Mouse (Mus musculus): ENCODE measurements around the gene Susd1.

Gene Susd1

DNA sequence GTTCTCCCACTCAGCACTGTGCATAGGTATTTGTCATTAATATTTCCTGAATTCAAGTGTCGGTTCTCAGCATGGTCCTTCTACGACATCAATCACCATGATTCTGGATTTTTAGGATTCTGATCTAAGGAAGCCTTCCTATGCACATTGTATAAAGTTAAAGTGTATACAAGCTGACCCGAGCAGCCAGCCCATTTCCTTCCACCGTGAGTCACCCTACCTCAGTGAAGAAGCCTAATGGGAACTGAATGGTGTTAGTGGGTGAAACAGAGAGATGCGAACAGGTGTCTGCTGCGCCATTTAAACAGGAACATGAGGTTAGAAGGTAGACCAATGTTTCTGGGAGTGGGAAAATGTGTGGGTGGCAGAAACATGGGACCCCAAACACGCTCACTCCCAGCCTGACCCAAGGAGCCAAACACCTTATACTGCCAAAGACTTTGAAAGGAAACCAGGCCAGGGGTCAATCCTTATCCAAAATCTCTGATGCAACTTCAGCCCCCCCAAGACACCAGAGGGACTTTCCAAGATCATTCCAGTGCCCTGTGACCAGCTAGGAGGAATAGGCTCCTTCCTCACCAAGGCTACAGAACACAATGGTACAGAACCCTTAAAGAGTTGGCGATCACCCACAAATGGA is 99.4 kb downstream of the Susd1 start:
- DNase-seq (ENCODE audit: low spot score), result no peak

DNA sequence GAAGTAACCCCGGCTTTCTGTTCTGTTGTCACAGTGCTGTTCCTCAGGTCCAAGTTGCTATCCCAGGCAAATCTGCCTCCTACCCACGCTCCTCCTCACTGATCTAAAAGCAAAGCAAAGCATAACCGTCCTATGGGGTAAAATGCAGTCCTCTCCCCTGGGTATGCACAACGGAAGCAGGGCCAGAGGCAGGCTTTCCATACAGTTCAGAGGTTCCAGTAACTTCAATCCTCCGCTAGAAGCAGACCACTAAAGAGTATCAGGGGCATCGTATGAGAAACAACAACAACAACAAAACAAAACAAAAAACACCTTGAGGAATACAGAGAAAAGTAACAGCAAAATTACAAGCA is 100.9 kb downstream of the Susd1 start:
- DNase-seq (ENCODE audit: low spot score), result no peak

DNA sequence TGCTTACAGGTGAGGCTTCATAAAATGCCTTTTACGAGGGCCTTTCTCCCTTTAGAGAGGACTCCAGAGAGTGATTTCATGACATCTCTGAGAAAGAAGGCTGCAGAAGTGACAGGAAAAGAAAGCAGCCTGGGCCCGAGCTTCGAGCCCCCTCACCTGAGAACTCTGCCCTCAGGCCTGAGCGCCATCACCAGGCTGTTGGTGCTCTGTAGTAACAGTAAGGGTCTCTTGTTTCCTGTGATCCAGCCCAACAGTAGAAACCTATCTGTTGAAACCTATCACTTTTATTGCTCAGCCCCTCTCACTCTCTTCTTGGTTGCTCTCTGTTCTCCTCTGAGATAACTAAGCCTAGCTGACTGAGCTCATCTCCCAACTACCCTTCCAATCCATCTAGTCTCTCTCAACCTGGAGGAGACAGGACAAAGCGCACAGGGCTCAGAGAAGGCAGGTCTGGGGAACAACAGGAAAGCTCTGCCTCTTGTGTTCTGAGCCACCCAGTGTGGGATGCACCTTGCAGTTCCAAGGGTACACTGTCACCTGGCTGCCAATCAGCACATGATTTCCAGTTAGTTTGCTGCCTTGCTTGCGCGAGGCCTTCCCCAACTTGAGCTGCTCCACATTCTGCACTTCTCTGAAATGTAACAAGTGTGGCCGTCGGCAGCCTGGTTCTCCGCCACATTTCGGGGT is 101.4 kb downstream of the Susd1 start:
- no peak for DNase-seq (ENCODE audit: low spot score)

GRCm38 (mm10) chr4:59336439-59336809 is 102.0 kb downstream of the Susd1 start:
- DNase-seq (ENCODE audit: low spot score), result no peak

DNA sequence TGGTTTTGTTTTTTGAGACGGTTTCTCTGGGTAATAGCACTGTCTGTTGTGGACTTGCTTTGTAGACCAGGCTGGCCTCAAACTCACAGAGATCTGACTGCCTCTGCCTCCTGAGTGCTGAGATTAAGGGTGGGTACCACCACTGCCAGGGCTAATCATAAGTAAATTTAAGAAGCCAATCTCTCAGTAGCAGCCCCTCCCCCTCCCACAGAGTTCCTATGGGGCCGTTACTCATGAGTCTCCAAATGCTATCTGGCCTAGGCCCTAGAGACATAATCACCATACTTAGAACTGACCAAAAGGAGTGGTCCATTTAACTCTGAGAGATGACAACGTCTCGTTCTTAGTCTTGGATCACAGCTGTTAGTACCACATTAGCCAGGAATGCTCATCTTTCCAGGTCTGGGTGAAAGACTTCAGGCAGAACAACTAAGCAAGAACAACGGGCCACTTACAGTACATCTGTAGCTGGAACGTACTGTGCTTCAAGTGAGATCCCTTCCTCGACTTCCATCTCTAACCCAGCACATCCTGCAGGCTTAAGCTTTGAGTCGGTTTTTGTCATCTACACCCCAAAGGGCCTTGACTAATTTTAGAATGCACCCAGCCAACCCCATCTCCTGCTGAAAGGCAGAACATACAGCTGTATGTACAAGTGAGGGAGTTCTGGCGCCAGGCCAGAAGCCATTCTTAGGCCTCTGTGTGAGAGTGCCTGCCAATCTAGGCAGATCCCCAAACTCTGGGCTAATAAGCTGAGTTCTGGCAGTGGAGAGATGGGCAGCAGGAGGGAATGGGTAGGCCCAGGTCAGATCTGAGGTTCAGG is 102.6 kb downstream of the Susd1 start:
- no peak for DNase-seq (ENCODE audit: low spot score)

GRCm38 (mm10) chr4:59335101-59335500 is 103.3 kb downstream of the Susd1 start:
- DNase-seq (ENCODE audit: low spot score), result no peak

DNA sequence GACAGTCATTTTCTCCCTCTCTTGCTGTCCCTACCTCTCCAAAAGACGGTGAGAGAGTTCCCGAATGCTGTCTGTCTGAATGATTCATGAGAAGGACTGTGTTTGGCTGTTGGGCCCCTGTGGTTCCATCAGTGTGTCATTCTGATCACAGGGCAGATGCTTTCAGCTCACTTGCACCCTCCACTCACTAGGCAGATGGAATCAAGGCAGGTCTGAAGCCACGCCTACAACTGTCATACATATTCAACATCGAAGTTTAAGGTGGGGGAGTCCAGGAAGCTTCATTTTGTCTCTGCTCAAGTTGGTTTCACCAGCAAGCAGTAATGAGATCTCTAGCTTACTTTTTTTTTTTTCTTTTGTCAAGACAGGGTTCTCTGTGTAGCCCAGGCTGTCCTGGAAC is 104.2 kb downstream of the Susd1 start:
- DNase-seq (ENCODE audit: low spot score), result no peak

- DNase-seq (ENCODE audit: low spot score), result no peak
Observed at GRCm38 (mm10) chr4:59333424-59333895, 105.0 kb downstream of the Susd1 start.

DNA sequence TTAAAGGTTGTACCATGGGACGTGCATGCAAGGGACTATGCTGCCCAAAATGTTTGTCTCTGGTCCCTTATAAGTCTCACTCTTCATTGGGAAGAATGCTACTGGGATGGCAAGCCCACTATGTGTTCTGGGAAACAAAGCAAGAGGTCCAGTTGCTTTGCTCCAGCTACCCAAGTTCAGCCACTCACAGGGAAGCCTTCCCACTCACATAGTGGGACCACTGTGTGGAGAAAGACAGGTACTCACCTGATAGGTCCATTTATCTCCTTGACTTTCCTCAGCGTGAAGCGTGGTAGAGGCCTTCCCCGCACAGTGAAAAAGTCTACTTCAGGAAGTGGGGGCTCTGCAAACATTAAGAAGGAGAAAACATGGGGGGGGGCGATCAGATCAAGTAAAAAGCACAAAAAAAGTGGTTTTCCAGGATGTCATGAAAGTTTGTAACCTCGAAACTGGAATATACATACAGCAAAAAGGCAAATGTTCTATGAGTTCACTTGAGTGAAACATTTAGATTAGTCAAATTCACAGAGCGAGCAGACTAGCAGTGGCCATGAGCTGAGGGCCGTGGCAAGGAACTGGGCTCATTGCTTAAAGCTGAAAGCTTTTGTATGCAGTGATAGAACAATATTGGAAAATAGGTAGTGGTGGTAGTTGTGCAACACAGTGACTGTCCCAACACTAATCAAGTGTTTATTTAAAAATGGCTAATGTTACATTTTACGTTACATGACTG is 105.6 kb downstream of the Susd1 start:
- no peak for DNase-seq (ENCODE audit: low spot score)

- peak; percentile 31 for DNase-seq (ENCODE audit: low spot score)
Observed at GRCm38 (mm10) chr4:59332089-59332488, 106.3 kb downstream of the Susd1 start.

DNA sequence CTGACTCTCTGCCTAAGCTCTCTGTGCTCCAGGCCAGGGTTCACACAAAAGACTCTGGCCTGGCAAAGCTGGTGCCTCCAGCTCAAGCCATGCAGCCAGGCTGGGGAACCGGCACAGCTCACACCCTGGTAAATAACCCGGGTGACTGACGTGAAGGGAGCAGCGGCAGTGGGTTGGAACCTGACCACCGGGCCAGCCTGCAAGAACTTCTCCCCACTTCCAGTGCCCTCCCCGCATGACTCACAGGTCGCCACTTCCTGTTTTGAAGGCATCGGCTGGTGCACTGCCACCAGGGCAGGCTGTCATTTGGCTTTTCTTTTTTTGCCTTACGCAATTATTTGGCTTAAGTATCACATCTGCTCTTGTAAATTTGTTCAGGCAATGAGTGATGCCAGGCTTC is 106.8 kb downstream of the Susd1 start:
- peak; percentile 35 for DNase-seq (ENCODE audit: low spot score)

GRCm38 (mm10) chr4:59330961-59331604 is 107.3 kb downstream of the Susd1 start:
- DNase-seq (ENCODE audit: low spot score), result no peak

- DNase-seq (ENCODE audit: low spot score), result peak; percentile 31
Observed at GRCm38 (mm10) chr4:59329461-59330304, 108.8 kb downstream of the Susd1 start.

DNA sequence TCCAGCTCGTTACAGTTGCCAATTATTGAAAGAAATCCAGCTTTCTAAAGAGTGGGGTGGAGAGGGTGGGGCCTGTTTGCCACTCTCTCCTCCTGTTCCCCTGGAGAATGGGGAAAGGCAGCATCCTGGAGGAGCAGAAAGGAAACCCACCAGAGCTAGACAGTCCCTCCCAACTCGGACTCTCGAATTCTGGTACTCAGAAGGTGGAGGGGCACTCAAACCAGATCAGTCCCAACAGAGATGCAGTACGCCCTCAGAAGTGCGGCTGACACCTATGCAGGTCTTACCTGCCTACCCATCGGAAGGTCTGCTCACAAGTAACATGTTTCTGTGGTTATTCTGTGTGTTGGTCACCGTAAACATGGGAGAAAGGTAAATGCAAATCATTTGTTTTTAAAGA is 109.6 kb downstream of the Susd1 start:
- DNase-seq (ENCODE audit: low spot score), result no peak

- DNase-seq (ENCODE audit: low spot score), result no peak
Observed at GRCm38 (mm10) chr4:59327986-59328385, 110.4 kb downstream of the Susd1 start.

DNA sequence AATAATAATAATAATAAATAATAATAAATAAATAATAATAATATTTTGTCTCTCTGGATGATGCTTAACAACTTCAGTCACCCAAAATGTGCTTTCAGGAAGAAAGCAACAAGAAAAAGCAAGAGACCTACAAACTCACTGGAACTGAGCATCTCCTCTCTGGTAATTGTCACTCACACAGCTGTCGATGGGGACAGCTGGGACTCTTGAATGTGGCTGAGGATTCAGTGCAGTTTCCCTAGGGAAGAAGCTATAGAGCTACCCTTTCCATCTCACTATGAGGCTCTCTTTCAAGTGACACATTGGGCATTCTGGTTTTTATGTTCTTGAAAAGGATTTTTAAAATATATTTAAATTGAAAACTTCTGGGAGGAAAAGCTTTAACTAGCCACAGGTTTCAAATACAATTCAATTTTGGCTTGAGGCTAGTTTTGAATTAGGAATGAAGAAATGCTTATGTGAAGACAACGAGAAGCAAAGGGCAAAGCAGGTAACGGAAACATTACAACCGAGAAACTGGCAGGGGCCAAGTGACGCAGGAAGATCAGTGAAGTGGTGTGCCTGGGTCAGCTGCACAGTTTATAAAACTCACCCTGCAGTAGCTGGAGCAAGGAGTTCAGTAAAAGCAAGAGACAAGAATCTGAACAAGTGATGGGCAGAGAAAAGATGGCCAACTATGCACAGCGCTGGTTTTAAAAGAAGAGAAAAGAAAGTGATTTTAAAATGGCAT is 112.2 kb downstream of the Susd1 start:
- no peak for DNase-seq (ENCODE audit: low spot score)

DNA sequence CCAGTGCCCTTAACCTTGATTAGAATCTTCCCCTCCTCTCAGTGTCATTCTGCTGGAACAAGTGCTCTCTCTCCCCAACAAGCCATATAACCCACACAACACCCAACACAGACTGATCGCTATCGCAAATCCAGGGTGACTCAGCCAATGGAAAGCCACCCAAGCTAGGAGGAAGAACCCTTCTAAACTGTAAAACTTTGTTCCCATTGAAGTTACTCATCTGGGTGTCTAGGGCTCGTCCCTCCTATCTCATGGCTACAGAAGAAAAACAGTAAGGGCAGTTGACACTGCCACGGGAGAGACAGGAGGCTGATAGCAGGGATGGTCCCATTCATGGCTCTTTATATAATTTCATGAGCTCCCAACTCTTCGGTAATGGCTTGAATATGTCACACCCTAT is 114.1 kb downstream of the Susd1 start:
- DNase-seq (ENCODE audit: low spot score), result no peak

DNA sequence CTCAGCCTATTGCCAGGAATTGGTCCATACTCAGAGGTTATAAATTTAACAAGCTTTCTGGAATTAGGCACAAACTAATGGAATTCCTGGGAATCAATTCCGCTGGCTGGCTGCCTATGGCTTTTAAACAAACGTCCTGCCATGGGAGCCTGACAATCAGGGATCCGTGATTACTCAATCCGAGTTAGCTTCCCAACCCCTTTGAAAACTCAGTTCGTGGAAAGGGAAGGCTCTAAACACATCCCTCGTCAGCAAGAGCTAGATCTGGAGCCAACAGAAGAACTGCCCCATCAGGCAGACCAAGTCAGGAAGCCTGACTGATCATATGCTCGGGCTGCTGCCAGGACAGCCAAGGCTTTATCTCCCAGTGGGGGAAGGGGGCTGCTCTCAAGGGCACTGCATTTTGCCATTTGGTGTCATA is 115.2 kb downstream of the Susd1 start:
- DNase-seq (ENCODE audit: low spot score), result no peak

- no peak for DNase-seq (ENCODE audit: low spot score)
Observed at GRCm38 (mm10) chr4:59322733-59323132, 115.7 kb downstream of the Susd1 start.

- DNase-seq (ENCODE audit: low spot score), result no peak
Observed at GRCm38 (mm10) chr4:59322056-59322455, 116.4 kb downstream of the Susd1 start.
